Mouse (Mus musculus) kidney, postnatal 0 days (tissue): ENCODE measurements around the gene Gm11020. TPM values are rescaled to one million over a fixed set of nuclear protein-coding genes. Genes with fewer than 3 reads are reported as not detected.

Source experiments
- ATAC-seq: fragments of 200-750 bp; cut with Nextera tagmentation; replicated peaks from 2 replicates; pipeline ENCODE4 v1.8.0; 2017; ENCODE audit warnings: low read depth, moderate number of reproducible peaks, moderate TSS enrichment, moderate library complexity; ENCODE audit not compliant: low FRiP score
- DNase-seq: peaks from one replicate; pipeline ENCODE4 v3.0.0-alpha.2; 2016; ENCODE audit warnings: low spot score
- H3K27ac ChIP-seq: fragments of 300-500 bp; sonication (generic); 2 replicates; pipeline ENCODE4 v1.5.1; 2014; ENCODE audit warnings: mild to moderate bottlenecking
- H3K27me3 ChIP-seq: fragments of 300-500 bp; sonication (generic); 2 replicates; pipeline ENCODE4 v1.6.1; 2014; ENCODE audit warnings: low read length, mixed read lengths; ENCODE audit not compliant: insufficient read depth
- H3K36me3 ChIP-seq: fragments of 300-500 bp; sonication (generic); 2 replicates; pipeline ENCODE4 v1.6.1; 2014; ENCODE audit warnings: low read length, mixed read lengths; ENCODE audit not compliant: insufficient read depth
- H3K4me1 ChIP-seq: fragments of 300-500 bp; sonication (generic); replicated peaks from 2 replicates; pipeline ENCODE4 v1.6.1; 2014; ENCODE audit warnings: antibody characterized with exemption, low read length, mixed read lengths; ENCODE audit not compliant: insufficient read depth
- H3K4me2 ChIP-seq: fragments of 300-500 bp; sonication (generic); 2 replicates; pipeline ENCODE4 v1.6.1; 2014; ENCODE audit warnings: mild to moderate bottlenecking, low read length, moderate library complexity, mixed read lengths
- H3K4me3 ChIP-seq: fragments of 300-500 bp; sonication (generic); replicated peaks from 2 replicates; pipeline ENCODE4 v1.5.1; 2014; ENCODE audit warnings: low read depth, low read length
- H3K9ac ChIP-seq: fragments of 300-500 bp; sonication (generic); 2 replicates; pipeline ENCODE4 v1.6.1; 2014; ENCODE audit warnings: low read depth, low read length
- H3K9me3 ChIP-seq: fragments of 300-500 bp; sonication (generic); replicated peaks from 2 replicates; pipeline ENCODE4 v1.6.1; 2016; ENCODE audit warnings: low read length, inconsistent platforms, mixed read lengths
- CTCF ChIP-seq: IDR thresholded peaks from 2 replicates; pipeline ENCODE4 v1.5.1; 2016; ENCODE audit warnings: antibody characterized with exemption, low read depth, mild to moderate bottlenecking, moderate library complexity
- WGBS: fragments of 180-500 bp; shearing (Covaris S2); extraction: QIAGEN DNeasy Blood & Tissue Kit; methylation state at CpG from one replicate; pipeline ENCODE4 v1.1.7; 2014; 5-methylcytosine and 5-hydroxymethylcytosine counted together
- polyA plus RNA-seq: library from polyadenylated mRNA; unstranded; fragments of >200 nt; fragmentation: Nextera tagmentation; extraction: Ambion mirVana; gene quantifications from 2 replicates; pipeline ENCODE4 v1.2.1, GENCODE M21; 2015

Gene Gm11020
- polyA plus RNA-seq, 1 experiment from 2014 or later, result not detected

- Histone ChIP-seq H3K4me1 (0 out of 2 replicates have a peak, but pooled peaks cover 12% of the 10 kb centered on the region), H3K36me3 (no peaks in the 10 kb centered on the region), H3K4me3 (no peak overlapping the region), H3K9ac (no peak overlapping the region), H3K4me2 (no peak overlapping the region), H3K27me3 (no peaks in the 10 kb centered on the region), H3K9me3 (no peaks in the 10 kb centered on the region), H3K27ac (no peak overlapping the region)
- DNase-seq (no peak), ATAC-seq (no peak)
- no peak for TF ChIP-seq CTCF
- 54% methylated on average over 3 of the region's 3 CpGs for WGBS
These were observed 16.5 kb downstream of the Gm11020 start for GRCm38 (mm10) chr8:104337890-104338289.

GRCm38 (mm10) chr8:104339229-104339982, 18.0 kb downstream of the Gm11020 start, which contains the start of gene Cmtm3:
TSS of gene Cmtm3 (plus strand) at chr8:104339410.
- H3K36me3 ChIP-seq, result no peaks in the 10 kb centered on the region
- H3K27ac ChIP-seq, result peak within 1 kb of the TSS; percentile 90; the same call in 1 of the 2 replicates
- DNase-seq (peak; percentile 66), ATAC-seq (no peak)
- WGBS, result 15% methylated on average over 16 of the region's 18 CpGs
- no peaks in the 10 kb centered on the region for H3K9me3 ChIP-seq
- H3K4me3 ChIP-seq, result peak within 1 kb of the TSS; percentile 67
- H3K4me1 ChIP-seq, result 0 out of 2 replicates have a peak, but pooled peaks cover 12% of the 10 kb centered on the region
- H3K27me3 ChIP-seq, result no peaks in the 10 kb centered on the region
- peak within 1 kb of the TSS; percentile 87 for H3K4me2 ChIP-seq
- H3K9ac ChIP-seq, result peak within 1 kb of the TSS; percentile 83
- no peak for TF ChIP-seq CTCF

GRCm38 (mm10) chr8:104339983-104340232, 18.5 kb downstream of the Gm11020 start:
- Histone ChIP-seq H3K9ac (peak overlapping the region; percentile 83), H3K4me2 (peak overlapping the region; percentile 87), H3K27ac (peak overlapping the region; percentile 90; the same call in 1 of the 2 replicates), H3K9me3 (no peaks in the 10 kb centered on the region), H3K36me3 (no peaks in the 10 kb centered on the region), H3K4me1 (0 out of 2 replicates have a peak, but pooled peaks cover 12% of the 10 kb centered on the region), H3K27me3 (no peaks in the 10 kb centered on the region), H3K4me3 (peak overlapping the region; percentile 67)
- DNase-seq, result no peak
- TF ChIP-seq CTCF, result no peak
- 3% methylated on average over 6 of the region's 6 CpGs for WGBS
- ATAC-seq, result 0 out of 2 replicates have a peak, but pooled peaks have one; percentile 1

GRCm38 (mm10) chr8:104340233-104341105, 19.1 kb downstream of the Gm11020 start:
- peak; percentile 70 for TF ChIP-seq CTCF
- under 1% methylated on average over 47 of the region's 54 CpGs for WGBS
- peak overlapping the region; percentile 87 for H3K4me2 ChIP-seq
- DNase-seq (peak; percentile 91), ATAC-seq (peak; percentile 72)
- peak overlapping the region; percentile 67 for H3K4me3 ChIP-seq
- H3K4me1 ChIP-seq, result 0 out of 2 replicates have a peak, but pooled peaks cover 12% of the 10 kb centered on the region
- H3K9me3 ChIP-seq, result no peaks in the 10 kb centered on the region
- no peaks in the 10 kb centered on the region for H3K27me3 ChIP-seq
- peaks cover 3% of the 10 kb centered on the region; the same call in 1 of the 2 replicates for H3K36me3 ChIP-seq
- H3K27ac ChIP-seq, result peak overlapping the region; percentile 90
- H3K9ac ChIP-seq, result peak overlapping the region; percentile 83

- under 1% methylated on average over 24 of the region's 24 CpGs for WGBS
- peak; percentile 71 for ATAC-seq
- TF ChIP-seq CTCF, result no peak
- peak; percentile 95 for DNase-seq
- Histone ChIP-seq H3K4me3 (peak overlapping the region; percentile 67), H3K9me3 (no peaks in the 10 kb centered on the region), H3K27me3 (no peaks in the 10 kb centered on the region), H3K36me3 (peaks cover 4% of the 10 kb centered on the region; the same call in 1 of the 2 replicates), H3K9ac (peak overlapping the region; percentile 83), H3K27ac (peak overlapping the region; percentile 90), H3K4me1 (0 out of 2 replicates have a peak, but pooled peaks cover 12% of the 10 kb centered on the region), H3K4me2 (peak overlapping the region; percentile 87)
These were observed 19.8 kb downstream of the Gm11020 start for GRCm38 (mm10) chr8:104341106-104341561.

GRCm38 (mm10) chr8:104341678-104342077, 20.3 kb downstream of the Gm11020 start:
- H3K27ac ChIP-seq, result no peak overlapping the region
- H3K4me2 ChIP-seq, result peak overlapping the region; percentile 87
- H3K4me3 ChIP-seq, result peak overlapping the region; percentile 67
- peaks cover 7% of the 10 kb centered on the region for H3K36me3 ChIP-seq
- no peak for ATAC-seq
- TF ChIP-seq CTCF, result no peak
- no peak for DNase-seq
- H3K4me1 ChIP-seq, result 0 out of 2 replicates have a peak, but pooled peaks cover 12% of the 10 kb centered on the region
- WGBS, result 40% methylated on average over 6 of the region's 6 CpGs
- 0 out of 2 replicates have a peak overlapping the region, but pooled peaks have one; percentile 83 for H3K9ac ChIP-seq
- no peaks in the 10 kb centered on the region for H3K9me3 ChIP-seq
- H3K27me3 ChIP-seq, result no peaks in the 10 kb centered on the region
